Comparison of ENCODE assay signal across 8 mouse cellular contexts in genomic region chr15:78978875-78979274, GRCm38 (mm10). TPM values are rescaled to one million over a fixed set of nuclear protein-coding genes. Genes with fewer than 3 reads are reported as not detected.
DNase-seq lines count a peak whose midpoint lies in the region; ATAC-seq and TF ChIP-seq lines count a peak whose summit lies in the region.

No protein-coding gene starts in this region.

- H3K36me3 ChIP-seq in heart, embryonic 13.5 days: no peaks in the 10 kb centered on the region

- H3K27ac ChIP-seq in cerebellum, adult 2 months (ENCODE audit: insufficient read depth, low read length): no peak overlapping the region
- H3K27ac ChIP-seq in heart, embryonic 13.5 days (replicated peaks): peak overlapping the region; percentile 64

- TF ChIP-seq CTCF in cerebellum, adult 2 months (IDR thresholded peaks at IDR 0.05; ENCODE audit: borderline replicate concordance, insufficient read depth, low read depth, low read length): no peak

- no peak for TF ChIP-seq POLR2A in cerebellum, adult 2 months (IDR thresholded peaks at IDR 0.05; ENCODE audit: borderline replicate concordance, insufficient read depth, low read length)

- H3K9ac ChIP-seq in heart, embryonic 13.5 days: peak overlapping the region; percentile 65

- 65% methylated on average over 4 of the region's 4 CpGs for WGBS in cerebellum, adult 2 months
- WGBS in heart, embryonic 13.5 days: 4% methylated on average over 4 of the region's 4 CpGs

- ATAC-seq in heart, embryonic 13.5 days (ENCODE audit: extremely low read depth, insufficient number of reproducible peaks, low FRiP score, low TSS enrichment): peak; percentile 14; the same call in 1 of the 2 replicates
- ATAC-seq in megakaryocyte, adult 5-6 weeks (ENCODE audit: poor library complexity, severe bottlenecking): peak; percentile 43

- H3K4me1 ChIP-seq in cerebellum, adult 2 months (ENCODE audit: control insufficient read depth, insufficient read depth, low read length): peaks cover 15% of the 10 kb centered on the region
- H3K4me1 ChIP-seq in heart, embryonic 13.5 days: peaks cover 38% of the 10 kb centered on the region

- H3K9me3 ChIP-seq in heart, embryonic 13.5 days: no peaks in the 10 kb centered on the region

- no peak overlapping the region for H3K4me3 ChIP-seq in cerebellum, adult 2 months (replicated peaks; ENCODE audit: insufficient read depth, low read depth, low read length)
- no peak overlapping the region for H3K4me3 ChIP-seq in heart, embryonic 13.5 days

- H3K4me2 ChIP-seq in heart, embryonic 13.5 days: peak overlapping the region; percentile 1

- DNase-seq in cerebellum, adult 2 months: peak; percentile 24 to 42
- DNase-seq in cerebellum, adult 8-10 months: no peak
- DNase-seq in embryo, embryonic 11.5 days (ENCODE audit: low read depth, low spot score): peak; percentile 42
- peak; percentile 62 to 83 for DNase-seq in kidney, postnatal 25 days
- peak; percentile 90 for DNase-seq in yolk sac, embryonic 10.5 days (ENCODE audit: low spot score)
- no peak for DNase-seq in retina, postnatal 1 day

- no peaks in the 10 kb centered on the region for H3K27me3 ChIP-seq in cerebellum, adult 2 months (ENCODE audit: control insufficient read depth, insufficient read depth, low read length)
- no peaks in the 10 kb centered on the region; the same call in 1 of the 2 replicates for H3K27me3 ChIP-seq in heart, embryonic 13.5 days (replicated peaks)

RNA-seq across cellular contexts. Expression of gene Triobp, which starts 31.4 kb away (rescaled TPM):
- 35.3 and 39.4 TPM in 2 replicates for polyA plus RNA-seq in cerebellum, adult 2 months (2012; rRNA removed)
- polyA plus RNA-seq in heart, embryonic 13.5 days (2015; fragmentation: Nextera tagmentation; extraction: Ambion mirVana): 45.8 and 46.8 TPM in 2 replicates
- 99.4 and 106 TPM in 2 replicates for total RNA-seq in megakaryocyte, adult 5-6 weeks (2015)
- total RNA-seq in megakaryocyte, adult 5-6 weeks (2017): 36.6 and 41.5 TPM in 2 replicates

RNA-seq across cellular contexts. Expression of gene Nol12, which starts 44.1 kb away (rescaled TPM):
- 30.7 and 34.4 TPM in 2 replicates for polyA plus RNA-seq in cerebellum, adult 2 months (2012; rRNA removed)
- polyA plus RNA-seq in heart, embryonic 13.5 days (2015; fragmentation: Nextera tagmentation; extraction: Ambion mirVana): 37.3 and 42.9 TPM in 2 replicates
- total RNA-seq in megakaryocyte, adult 5-6 weeks (2015): 28.2 and 32.4 TPM in 2 replicates
- total RNA-seq in megakaryocyte, adult 5-6 weeks (2017): 12.6 and 16.0 TPM in 2 replicates

RNA-seq across cellular contexts. Expression of gene H1f0, which starts 49.4 kb away (rescaled TPM):
- 197 and 242 TPM in 2 replicates for polyA plus RNA-seq in cerebellum, adult 2 months (2012; rRNA removed)
- polyA plus RNA-seq in heart, embryonic 13.5 days (2015; fragmentation: Nextera tagmentation; extraction: Ambion mirVana): 237 and 238 TPM in 2 replicates
- 47.9 and 51.3 TPM in 2 replicates for total RNA-seq in megakaryocyte, adult 5-6 weeks (2015)
- total RNA-seq in megakaryocyte, adult 5-6 weeks (2017): 87.2 and 90.0 TPM in 2 replicates

RNA-seq across cellular contexts. Expression of gene Lgals1, which starts 52.4 kb away (rescaled TPM):
- 64.7 and 71.7 TPM in 2 replicates for polyA plus RNA-seq in cerebellum, adult 2 months (2012; rRNA removed)
- 798 and 814 TPM in 2 replicates for polyA plus RNA-seq in heart, embryonic 13.5 days (2015; fragmentation: Nextera tagmentation; extraction: Ambion mirVana)
- total RNA-seq in megakaryocyte, adult 5-6 weeks (2015): 851 and 870 TPM in 2 replicates
- 1,185 and 1,205 TPM in 2 replicates for total RNA-seq in megakaryocyte, adult 5-6 weeks (2017)

Comparison
In these comparisons a context has a peak if more than half of its experiments do, and no peak if none do; other contexts are left out.
1. DNase-seq: peak in cerebellum, adult 2 months (2 of 2), embryo, embryonic 11.5 days (single experiment), kidney, postnatal 25 days (2 of 2) and yolk sac, embryonic 10.5 days (single experiment); none in cerebellum, adult 8-10 months (single experiment) and retina, postnatal 1 day (single experiment).